Mouse (Mus musculus): Measurements from ENCODE around the gene Cela3a.

- TF ChIP-seq POLR2A (IDR thresholded peaks at IDR 0.05; ENCODE audit: extremely low read depth, insufficient read depth, low read length) (no peak), CTCF (IDR thresholded peaks at IDR 0.05; ENCODE audit: extremely low read depth, insufficient read depth, low read length) (no peak)
Measured at GRCm38 (mm10) chr4:137417712-137418564, 8.3 kb upstream of the Cela3a start.
